Mouse (Mus musculus): ENCODE measurements around the gene Mtmr11. TPM values are rescaled to one million over a fixed set of nuclear protein-coding genes. Genes with fewer than 3 reads are reported as not detected.

Mtmr11 gene
- 14.5 and 15.9 TPM in 2 replicates for polyA plus RNA-seq (2012; rRNA removed)

DNA sequence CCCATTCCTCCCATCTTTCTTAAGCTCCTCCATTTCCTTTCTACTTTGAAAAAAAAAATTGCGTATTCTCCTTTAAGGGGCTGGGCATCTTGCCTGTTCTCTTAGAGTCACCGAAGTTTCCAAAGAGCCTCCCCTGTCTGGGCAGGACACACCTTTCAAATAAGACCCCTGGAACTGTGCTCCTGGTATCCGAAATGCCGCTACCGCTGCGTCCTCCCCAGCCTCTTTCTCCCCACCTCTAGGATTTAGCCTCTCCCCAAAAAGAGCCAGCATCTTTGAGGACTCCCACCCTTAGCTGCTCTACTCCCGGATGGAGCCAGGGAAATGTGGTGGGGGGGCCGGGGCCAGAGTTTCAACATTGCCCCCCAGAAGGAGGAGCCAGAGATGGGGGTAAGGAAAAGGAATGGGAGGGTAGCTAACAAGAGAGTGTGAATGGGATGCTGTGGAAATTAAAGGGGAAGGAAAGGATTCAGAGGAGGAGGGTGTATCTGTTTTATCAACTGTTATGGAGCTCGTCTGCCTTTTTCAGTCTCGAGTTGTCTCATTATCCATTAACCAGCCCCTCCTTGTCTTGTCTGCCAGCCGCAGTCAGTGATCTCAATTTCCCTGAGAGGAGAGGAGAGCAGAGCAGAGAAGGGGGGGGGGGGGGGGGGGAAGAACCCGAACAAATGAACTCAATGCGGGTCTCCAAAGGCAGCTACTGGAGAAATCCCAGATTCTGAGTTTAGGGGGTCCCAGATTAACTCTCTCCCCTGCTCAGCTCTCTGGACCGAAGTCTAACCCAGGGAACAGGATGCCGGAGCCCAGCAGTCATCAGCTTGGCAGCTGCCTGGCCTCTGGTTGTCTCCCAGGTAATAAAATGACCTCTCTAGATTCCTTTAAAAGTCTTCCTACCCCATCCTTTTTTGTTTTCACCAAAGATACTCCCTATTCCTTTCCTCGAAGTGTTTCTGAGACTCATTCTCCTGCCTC, at the start of gene Mtmr11:
Gene Mtmr11 (plus strand): TSS at position 136 of the 972 bp plus-strand sequence.

DNA sequence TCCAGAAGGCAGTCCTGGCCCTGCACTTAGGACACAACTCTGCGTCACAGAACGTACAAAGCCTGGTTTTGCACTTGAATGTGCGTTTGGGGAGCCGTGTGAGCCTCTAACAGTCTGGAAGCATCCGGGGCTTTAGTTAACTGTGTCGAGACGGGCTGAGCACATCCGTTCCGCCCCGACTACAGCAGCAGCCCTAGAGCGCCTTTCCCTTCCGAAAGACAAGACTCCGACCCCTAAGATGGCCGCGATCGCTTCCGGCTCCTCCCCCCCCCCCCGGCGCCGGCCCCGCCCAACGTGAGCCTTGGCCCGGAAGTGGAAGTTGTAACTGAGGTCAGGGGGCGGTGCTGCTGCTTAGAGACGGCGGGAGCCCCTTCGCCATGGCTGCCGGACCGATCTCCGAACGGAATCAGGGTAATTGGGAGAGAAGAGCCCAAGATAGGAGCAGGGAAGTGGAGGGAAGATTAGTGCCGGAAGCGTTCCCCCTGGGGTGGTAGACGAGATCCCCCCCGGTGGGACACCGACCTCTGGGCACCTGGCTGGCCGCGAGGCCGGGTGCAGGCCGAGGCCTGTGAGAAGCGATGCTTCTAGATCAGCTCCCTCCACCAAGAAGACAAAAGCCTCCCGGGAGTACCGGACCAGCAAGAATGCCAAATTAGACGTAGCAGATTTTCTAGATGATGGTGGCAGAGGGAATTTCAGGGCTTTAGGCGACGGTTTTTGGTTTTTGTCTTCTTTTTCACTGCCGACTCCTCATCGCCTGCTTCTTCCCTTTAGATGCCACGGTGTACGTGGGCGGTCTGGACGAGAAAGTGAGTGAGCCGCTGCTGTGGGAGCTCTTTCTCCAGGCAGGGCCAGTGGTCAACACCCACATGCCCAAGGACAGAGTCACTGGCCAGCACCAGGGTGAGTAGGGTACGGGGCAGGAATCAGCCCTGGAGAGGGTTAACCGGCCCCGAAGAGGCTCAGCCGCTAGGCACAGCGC, 10.7 kb downstream of the Mtmr11 start, which contains the start of gene Sf3b4:
Gene Sf3b4 (plus strand): TSS at position 136 of the 982 bp plus-strand sequence.

GRCm38 (mm10) chr3:96180727-96181477, 19.1 kb downstream of the Mtmr11 start, which contains the start of gene Sv2a:
Gene Sv2a (plus strand): TSS chr3:96181151.

GRCm38 (mm10) chr3:96219661-96220130, 57.9 kb downstream of the Mtmr11 start, which contains the start of the genes Bola1 and Hist2h2ab:
Gene Bola1 (minus strand): TSS chr3:96219709.
Gene Hist2h2ab (plus strand): TSS chr3:96219865.

DNA sequence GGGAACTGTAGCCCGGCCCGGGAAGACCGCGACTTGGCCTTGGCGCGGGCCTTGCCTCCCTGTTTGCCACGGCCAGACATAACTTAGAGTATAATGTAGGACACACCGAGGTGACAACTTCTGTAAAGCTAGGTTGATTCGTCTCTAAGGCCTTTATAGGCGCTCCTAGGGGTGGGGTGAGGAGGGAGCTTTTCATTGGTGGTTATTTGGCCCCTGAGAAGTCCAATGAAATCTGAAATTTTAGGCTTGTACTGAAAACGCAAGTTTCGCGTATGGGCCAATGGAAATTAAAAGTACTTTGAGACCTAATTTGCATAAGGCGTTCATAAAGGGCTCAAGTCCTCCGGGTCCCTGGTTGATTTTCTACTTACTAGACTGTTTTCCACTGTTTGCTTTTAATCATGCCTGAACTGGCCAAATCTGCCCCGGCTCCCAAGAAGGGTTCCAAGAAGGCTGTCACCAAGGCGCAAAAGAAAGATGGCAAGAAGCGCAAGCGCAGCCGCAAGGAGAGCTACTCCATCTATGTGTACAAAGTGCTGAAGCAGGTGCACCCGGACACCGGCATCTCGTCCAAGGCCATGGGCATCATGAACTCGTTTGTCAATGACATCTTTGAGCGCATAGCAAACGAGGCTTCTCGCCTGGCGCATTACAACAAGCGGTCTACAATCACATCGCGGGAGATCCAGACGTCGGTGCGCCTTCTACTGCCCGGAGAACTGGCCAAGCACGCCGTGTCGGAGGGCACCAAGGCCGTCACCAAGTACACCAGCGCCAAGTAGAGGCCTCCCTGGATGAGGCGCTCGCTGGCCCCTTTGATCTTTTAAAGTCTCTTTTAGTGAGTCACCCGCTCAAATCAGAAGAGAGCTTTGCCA, 59.2 kb downstream of the Mtmr11 start, which contains the start of the genes Hist2h2ac and Hist2h2be:
Gene Hist2h2ac (minus strand): TSS at position 116 of the 875 bp plus-strand sequence.
Gene Hist2h2be (plus strand): TSS at position 355 of the 875 bp plus-strand sequence.

Other genes with a start within 250 kb of the Mtmr11 start
- gene Anp32e, start 232.8 kb upstream of the Mtmr11 start, polyA plus RNA-seq (2012; rRNA removed), result 18.5 and 26.0 TPM in 2 replicates
- gene Plekho1, start 166.0 kb upstream of the Mtmr11 start, polyA plus RNA-seq (2012; rRNA removed), result 46.0 and 57.5 TPM in 2 replicates
- 2.9 and 3.2 TPM in 2 replicates for gene Vps45, start 103.5 kb upstream of the Mtmr11 start, polyA plus RNA-seq (2012; rRNA removed)
- gene Otud7b, start 57.5 kb upstream of the Mtmr11 start, polyA plus RNA-seq (2012; rRNA removed), result 22.1 and 34.9 TPM in 2 replicates
- 122 and 154 TPM in 2 replicates for gene Sf3b4, start 10.3 kb downstream of the Mtmr11 start, polyA plus RNA-seq (2012; rRNA removed)
- 5.5 and 5.7 TPM in 2 replicates for gene Sv2a, start 19.1 kb downstream of the Mtmr11 start, polyA plus RNA-seq (2012; rRNA removed)
- gene Bola1, start 57.7 kb downstream of the Mtmr11 start, polyA plus RNA-seq (2012; rRNA removed), result 105 and 109 TPM in 2 replicates
- gene Hist2h2ab, start 57.9 kb downstream of the Mtmr11 start, polyA plus RNA-seq (2012; rRNA removed), result 9.3 and 11.4 TPM in 2 replicates
- 22.9 and 40.9 TPM in 2 replicates for gene Hist2h2ac, start 58.9 kb downstream of the Mtmr11 start, polyA plus RNA-seq (2012; rRNA removed)
- 5.9 and 6.1 TPM in 2 replicates for gene Hist2h2be, start 59.1 kb downstream of the Mtmr11 start, polyA plus RNA-seq (2012; rRNA removed)
- 107 and 146 TPM in 2 replicates for gene Hist2h3c2, start 77.1 kb downstream of the Mtmr11 start, polyA plus RNA-seq (2012; rRNA removed)
- gene Hist2h2aa2, start 78.3 kb downstream of the Mtmr11 start, polyA plus RNA-seq (2012; rRNA removed), result 214 and 474 TPM in 2 replicates
- gene Hist2h2aa1, start 83.5 kb downstream of the Mtmr11 start, polyA plus RNA-seq (2012; rRNA removed), result 589 and 615 TPM in 2 replicates
- gene Hist2h3c1, start 84.7 kb downstream of the Mtmr11 start, polyA plus RNA-seq (2012; rRNA removed), result not detected in 2 replicates
- gene Hist2h4, start 101.3 kb downstream of the Mtmr11 start, polyA plus RNA-seq (2012; rRNA removed), result 5.9 and 6.5 TPM in 2 replicates
- 118 and 152 TPM in 2 replicates for gene Hist2h3b, start 106.7 kb downstream of the Mtmr11 start, polyA plus RNA-seq (2012; rRNA removed)
- 6.8 and 7.4 TPM in 2 replicates for gene Hist2h2bb, start 107.7 kb downstream of the Mtmr11 start, polyA plus RNA-seq (2012; rRNA removed)
- 3.9 and 5.4 TPM in 2 replicates for gene Fcgr1, start 132.0 kb downstream of the Mtmr11 start, polyA plus RNA-seq (2012; rRNA removed)

Measured in ovary, adult 2 months (tissue).